ENCODE assay signal across 18 mouse cellular contexts in the genomic region with DNA sequence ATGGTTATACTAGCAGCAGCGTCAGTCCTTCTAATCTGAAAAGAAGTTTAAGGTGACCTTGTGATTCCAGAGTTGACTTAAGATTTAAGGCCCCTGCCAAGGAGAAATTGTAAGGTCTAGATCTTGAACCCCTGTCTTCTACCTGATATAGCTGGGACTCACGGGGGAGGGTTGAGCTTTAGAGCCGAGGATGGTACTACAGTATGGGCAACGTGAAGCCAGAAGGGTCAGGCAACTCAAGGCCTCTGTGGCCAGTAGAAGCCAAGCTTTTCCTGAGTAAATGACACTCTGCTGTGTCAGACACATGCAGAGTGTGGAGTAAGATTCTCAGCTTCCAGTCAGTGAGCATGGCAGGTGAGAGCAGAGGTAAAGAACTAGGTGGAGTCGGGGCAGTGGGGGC.
"Had no signal": no experiment of that assay in that cellular context is flagged by ENCODE, and none has a peak within 500 bp of the region (broad histone marks: within the 10 kb centered on the region; RNA-seq: fewer than 3 reads in every experiment).

No protein-coding gene starts in this region.

- H3K9ac ChIP-seq: lung, embryonic 14.5 days; midbrain, embryonic 13.5 days; neural tube, embryonic 13.5 days; neural tube, embryonic 15.5 days; stomach, embryonic 15.5 days had no signal

- H3K4me2 ChIP-seq: lung, embryonic 14.5 days; midbrain, embryonic 13.5 days; neural tube, embryonic 13.5 days; neural tube, embryonic 15.5 days; stomach, embryonic 15.5 days had no signal

- H3K27ac ChIP-seq: midbrain, embryonic 10.5 days; midbrain, embryonic 13.5 days; neural tube, embryonic 13.5 days; neural tube, embryonic 15.5 days; stomach, embryonic 15.5 days had no signal

- ATAC-seq: midbrain, embryonic 13.5 days; midbrain, embryonic 16.5 days had no signal

- H3K36me3 ChIP-seq: midbrain, embryonic 13.5 days; neural tube, embryonic 13.5 days; neural tube, embryonic 15.5 days; stomach, embryonic 15.5 days had no signal

- DNase-seq: lung, adult 18-20 months; lung, embryonic 14.5 days; lung, postnatal 10 days; lung, postnatal 4 days; retina, postnatal 1 day; right cerebral cortex, adult 18-20 months; right cerebral cortex, postnatal 25 days; right cerebral cortex, postnatal 4 days; thymus, adult 18-20 months; thymus, postnatal 14 days; thymus, postnatal 36 days had no signal

- H3K27me3 ChIP-seq: midbrain, embryonic 13.5 days; neural tube, embryonic 13.5 days; neural tube, embryonic 15.5 days; stomach, embryonic 15.5 days had no signal

- H3K9me3 ChIP-seq: midbrain, embryonic 10.5 days; midbrain, embryonic 13.5 days; neural tube, embryonic 13.5 days; neural tube, embryonic 15.5 days; stomach, embryonic 15.5 days had no signal

- H3K4me3 ChIP-seq: midbrain, embryonic 10.5 days; midbrain, embryonic 13.5 days; myocyte; neural tube, embryonic 13.5 days; neural tube, embryonic 15.5 days; stomach, embryonic 15.5 days had no signal

- H3K4me1 ChIP-seq: midbrain, embryonic 10.5 days had no signal
